9 mouse cellular contexts compared by ENCODE assay signal in genomic region chr15:82962536-82962935, GRCm38 (mm10). TPM values are rescaled to one million over a fixed set of nuclear protein-coding genes. Genes with fewer than 3 reads are reported as not detected.
DNase-seq lines count a peak whose midpoint lies in the region; ATAC-seq lines count a peak whose summit lies in the region.
"Had no signal": no experiment of that assay in that cellular context is flagged by ENCODE, and none has a peak within 500 bp of the region (broad histone marks: within the 10 kb centered on the region; RNA-seq: fewer than 3 reads in every experiment).

No protein-coding gene starts in this region.

- peak overlapping the region; percentile 92 for H3K4me2 ChIP-seq in heart, embryonic 15.5 days
- peak overlapping the region; percentile 75 for H3K4me2 ChIP-seq in hindbrain, embryonic 16.5 days (ENCODE audit: low read length)

- peak overlapping the region; percentile 61 for H3K4me3 ChIP-seq in heart, embryonic 15.5 days
- H3K4me3 ChIP-seq in hindbrain, embryonic 16.5 days (ENCODE audit: low read length) = peak overlapping the region; percentile 69
- peak overlapping the region; percentile 63 for H3K4me3 ChIP-seq in midbrain, embryonic 10.5 days

- H3K27ac ChIP-seq in heart, embryonic 15.5 days = no peak overlapping the region
- peak overlapping the region; percentile 85 for H3K27ac ChIP-seq in hindbrain, embryonic 16.5 days (ENCODE audit: low read depth, low read length)
- peak overlapping the region; percentile 6; the same call in 1 of the 2 replicates for H3K27ac ChIP-seq in midbrain, embryonic 10.5 days (replicated peaks)

- no peak for ATAC-seq in heart, embryonic 15.5 days (replicated peaks; ENCODE audit: insufficient number of reproducible peaks, insufficient read depth, low FRiP score, low read depth)
- ATAC-seq in hindbrain, embryonic 16.5 days = no peak

- H3K9me3 ChIP-seq in heart, embryonic 15.5 days (replicated peaks) = no peaks in the 10 kb centered on the region
- no peaks in the 10 kb centered on the region for H3K9me3 ChIP-seq in hindbrain, embryonic 16.5 days (ENCODE audit: control insufficient read depth, low read length)
- H3K9me3 ChIP-seq in midbrain, embryonic 10.5 days (replicated peaks) = no peaks in the 10 kb centered on the region

- no peaks in the 10 kb centered on the region for H3K36me3 ChIP-seq in heart, embryonic 15.5 days
- no peaks in the 10 kb centered on the region for H3K36me3 ChIP-seq in hindbrain, embryonic 16.5 days (ENCODE audit: control insufficient read depth, insufficient read depth, low read length)
- H3K36me3 ChIP-seq in midbrain, embryonic 10.5 days = no peaks in the 10 kb centered on the region

- WGBS in heart, embryonic 15.5 days = 53% methylated on average over 4 of the region's 4 CpGs
- 32% methylated on average over 4 of the region's 4 CpGs for WGBS in hindbrain, embryonic 16.5 days
- 31% methylated on average over 4 of the region's 4 CpGs for WGBS in midbrain, embryonic 10.5 days

- no peak for DNase-seq in heart, adult 8-10 months (ENCODE audit: low spot score)
- DNase-seq in adrenal gland, postnatal 36 days = peak; percentile 65 to 72
- DNase-seq in midbrain, embryonic 10.5 days (ENCODE audit: low spot score) = no peak
- no peak for DNase-seq in spleen, postnatal 10 days (ENCODE audit: low spot score in 2 of 2)
- no peak for DNase-seq in thymus, postnatal 36 days
- no peak for DNase-seq in lung, postnatal 4 days
- DNase-seq: cerebellum, postnatal 36 days had no signal

- no peak overlapping the region for H3K9ac ChIP-seq in heart, embryonic 15.5 days
- H3K9ac ChIP-seq in hindbrain, embryonic 16.5 days (ENCODE audit: low read depth, low read length) = peak overlapping the region; percentile 80

- H3K27me3 ChIP-seq in heart, embryonic 15.5 days = peaks cover 58% of the 10 kb centered on the region
- H3K27me3 ChIP-seq in hindbrain, embryonic 16.5 days (replicated peaks; ENCODE audit: control insufficient read depth, insufficient read depth, low read length) = no peaks in the 10 kb centered on the region; the same call in none of the 2 replicates
- H3K27me3 ChIP-seq in midbrain, embryonic 10.5 days (ENCODE audit: low read depth, poor library complexity, severe bottlenecking) = peaks cover 96% of the 10 kb centered on the region

- H3K4me1 ChIP-seq in heart, embryonic 15.5 days (replicated peaks) = peaks cover 55% of the 10 kb centered on the region
- H3K4me1 ChIP-seq in hindbrain, embryonic 16.5 days (ENCODE audit: control insufficient read depth, insufficient read depth, low read depth, low read length) = peaks cover 59% of the 10 kb centered on the region
- peaks cover 69% of the 10 kb centered on the region for H3K4me1 ChIP-seq in midbrain, embryonic 10.5 days

RNA-seq across cellular contexts. Expression of gene Tcf20, which starts 25.1 kb away (rescaled TPM):
- 4.2 and 5.2 TPM in 2 replicates for polyA plus RNA-seq in heart, embryonic 15.5 days (2015; fragmentation: Nextera tagmentation; extraction: Ambion mirVana)
- total RNA-seq in heart, adult 8-10 months (2022) = 10 to 100 TPM; 56.2 to 63.4 (median 59.7) TPM
- 100 to 1,000 TPM in 1 of 2 experiments, 10 to 100 TPM in 1; 94.4 to 104 TPM for total RNA-seq in adrenal gland, postnatal 36 days (2021)
- polyA plus RNA-seq in hindbrain, embryonic 16.5 days (2015; fragmentation: Nextera tagmentation; extraction: Ambion mirVana) = 9.3 TPM in 2 replicates
- polyA plus RNA-seq in midbrain, embryonic 10.5 days (2016; fragmentation: Nextera tagmentation; extraction: Ambion mirVana) = 7.5 and 8.4 TPM in 2 replicates

Comparison
In these comparisons a context has a peak if more than half of its experiments do, and no peak if none do; other contexts are left out.
1. DNase-seq: peak in adrenal gland, postnatal 36 days (2 of 2); none in heart, adult 8-10 months (single experiment), midbrain, embryonic 10.5 days (single experiment), spleen, postnatal 10 days (0 of 2), thymus, postnatal 36 days (0 of 2) and lung, postnatal 4 days (0 of 2).
2. Peak in every context shown above with its lines, with median percentiles within 50 percentile points of each other: H3K4me3 ChIP-seq.